Comparison of ENCODE assay signal across 9 mouse cellular contexts in the genomic region with DNA sequence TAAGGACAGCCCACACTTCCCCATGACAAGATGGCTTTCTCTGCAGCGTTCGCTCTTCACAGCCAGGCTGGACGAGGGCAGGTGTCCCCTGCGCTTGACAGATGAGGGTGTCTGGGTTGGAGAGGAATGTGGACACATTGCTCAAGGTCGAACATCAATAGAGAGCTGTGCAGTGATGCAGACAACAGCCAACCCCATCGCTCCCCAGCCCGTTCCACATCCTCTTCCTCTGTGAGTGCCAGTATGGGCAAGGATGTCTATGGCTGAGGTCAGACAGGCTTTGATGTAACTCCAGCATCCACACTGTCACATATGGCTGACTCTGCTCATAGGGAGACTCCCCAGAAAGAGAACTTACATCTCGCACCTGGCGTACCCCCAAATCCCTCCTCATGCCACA. TPM values are rescaled to one million over a fixed set of nuclear protein-coding genes. Genes with fewer than 3 reads are reported as not detected.
DNase-seq lines count a peak whose midpoint lies in the region; ATAC-seq lines count a peak whose summit lies in the region.
"Had no signal": no experiment of that assay in that cellular context is flagged by ENCODE, and none has a peak within 500 bp of the region (broad histone marks: within the 10 kb centered on the region; RNA-seq: fewer than 3 reads in every experiment).

No protein-coding gene starts in this region.

- DNase-seq in heart, embryonic 10.5 days (ENCODE audit: low spot score), result no peak
- DNase-seq in heart, postnatal 14 days, result no peak
- DNase-seq in neural tube, embryonic 11.5 days (ENCODE audit: low spot score), result no peak
- no peak for DNase-seq in neural tube, embryonic 10.5 days (ENCODE audit: extremely low spot score, low spot score)
- DNase-seq in limb, embryonic 10.5 days (ENCODE audit: low spot score), result no peak
- DNase-seq in T-cell, adult 2 months (ENCODE audit: low spot score), result no peak
- DNase-seq in cerebellum, adult 18-20 months, result no peak

- 70% methylated on average over 9 of the region's 9 CpGs for WGBS in heart, embryonic 10.5 days
- 84% methylated on average over 9 of the region's 9 CpGs for WGBS in neural tube, embryonic 11.5 days
- 84% methylated on average over 9 of the region's 9 CpGs for WGBS in limb, embryonic 10.5 days
- WGBS in stomach, embryonic 16.5 days, result 73% methylated on average over 9 of the region's 9 CpGs

- peaks cover 83% of the 10 kb centered on the region for H3K4me1 ChIP-seq in heart, embryonic 10.5 days
- peaks cover 37% of the 10 kb centered on the region for H3K4me1 ChIP-seq in neural tube, embryonic 11.5 days (ENCODE audit: control insufficient read depth, insufficient read depth, low read length)
- H3K4me1 ChIP-seq in limb, embryonic 10.5 days, result peaks cover 79% of the 10 kb centered on the region
- H3K4me1 ChIP-seq in stomach, embryonic 16.5 days (ENCODE audit: control insufficient read depth, insufficient read depth, low read length), result peaks cover 56% of the 10 kb centered on the region

- no peak overlapping the region for H3K4me2 ChIP-seq in neural tube, embryonic 11.5 days (ENCODE audit: low read depth)
- H3K4me2 ChIP-seq in stomach, embryonic 16.5 days (ENCODE audit: low read depth, low read length), result no peak overlapping the region

- H3K27me3 ChIP-seq in heart, embryonic 10.5 days (ENCODE audit: insufficient read depth, poor library complexity, severe bottlenecking), result no peaks in the 10 kb centered on the region
- H3K27me3 ChIP-seq in neural tube, embryonic 11.5 days (ENCODE audit: control insufficient read depth, insufficient read depth, low read length), result no peaks in the 10 kb centered on the region
- H3K27me3 ChIP-seq in limb, embryonic 10.5 days (ENCODE audit: low read depth, poor library complexity, severe bottlenecking), result no peaks in the 10 kb centered on the region
- no peaks in the 10 kb centered on the region for H3K27me3 ChIP-seq in stomach, embryonic 16.5 days (ENCODE audit: control insufficient read depth, insufficient read depth, low read length)

- H3K9ac ChIP-seq in neural tube, embryonic 11.5 days (ENCODE audit: low read length), result no peak overlapping the region; the same call in 1 of the 2 replicates
- no peak overlapping the region for H3K9ac ChIP-seq in stomach, embryonic 16.5 days (ENCODE audit: low read length)

- peak overlapping the region; percentile 93 for H3K27ac ChIP-seq in heart, embryonic 10.5 days
- peak overlapping the region; percentile 84 for H3K27ac ChIP-seq in neural tube, embryonic 11.5 days (ENCODE audit: low read depth, low read length)
- peak overlapping the region; percentile 80 for H3K27ac ChIP-seq in limb, embryonic 10.5 days
- H3K27ac ChIP-seq in stomach, embryonic 16.5 days (ENCODE audit: low read length), result peak overlapping the region; percentile 89
- H3K27ac ChIP-seq: macrophage had no signal

- H3K9me3 ChIP-seq in heart, embryonic 10.5 days, result no peaks in the 10 kb centered on the region
- no peaks in the 10 kb centered on the region for H3K9me3 ChIP-seq in neural tube, embryonic 11.5 days (ENCODE audit: control insufficient read depth, low read length)
- H3K9me3 ChIP-seq in limb, embryonic 10.5 days (replicated peaks), result no peaks in the 10 kb centered on the region
- H3K9me3 ChIP-seq in stomach, embryonic 16.5 days (replicated peaks; ENCODE audit: control insufficient read depth, low read length), result no peaks in the 10 kb centered on the region

- no peak for ATAC-seq in neural tube, embryonic 11.5 days (ENCODE audit: insufficient read depth, low FRiP score, low TSS enrichment)
- ATAC-seq in stomach, embryonic 16.5 days (ENCODE audit: insufficient read depth, low FRiP score), result no peak

- intact Hi-C loops in heart, postnatal 14 days (cut with DNase I), result no loop called here

- H3K36me3 ChIP-seq in heart, embryonic 10.5 days, result peaks cover 33% of the 10 kb centered on the region
- no peaks in the 10 kb centered on the region for H3K36me3 ChIP-seq in neural tube, embryonic 11.5 days (ENCODE audit: control insufficient read depth, insufficient read depth, low read length)
- H3K36me3 ChIP-seq in limb, embryonic 10.5 days, result peaks cover 52% of the 10 kb centered on the region
- H3K36me3 ChIP-seq in stomach, embryonic 16.5 days (ENCODE audit: control insufficient read depth, insufficient read depth, low read length), result no peaks in the 10 kb centered on the region

- H3K4me3 ChIP-seq in heart, embryonic 10.5 days, result peak overlapping the region; percentile 12; the same call in 1 of the 2 replicates
- H3K4me3 ChIP-seq in neural tube, embryonic 11.5 days (ENCODE audit: low read depth, low read length), result no peak overlapping the region
- no peak overlapping the region for H3K4me3 ChIP-seq in limb, embryonic 10.5 days
- H3K4me3 ChIP-seq in stomach, embryonic 16.5 days (replicated peaks; ENCODE audit: low read length), result no peak overlapping the region

RNA-seq across cellular contexts. Expression of gene BC034090, which starts 10.9 kb away (rescaled TPM):
- polyA plus RNA-seq in heart, embryonic 10.5 days (2016; fragmentation: Nextera tagmentation; extraction: Ambion mirVana), result 6.0 and 6.5 TPM in 2 replicates
- 10 to 100 TPM; 35.9 to 41.2 TPM for total RNA-seq in heart, postnatal 14 days (2021)
- polyA plus RNA-seq in neural tube, embryonic 11.5 days (2014; fragmentation: Nextera tagmentation; extraction: Ambion mirVana), result 4.1 and 5.1 TPM in 2 replicates
- polyA plus RNA-seq in limb, embryonic 10.5 days (2016; fragmentation: Nextera tagmentation; extraction: Ambion mirVana), result 5.2 and 6.8 TPM in 2 replicates
- polyA plus RNA-seq in stomach, embryonic 16.5 days (2015; fragmentation: Nextera tagmentation; extraction: Ambion mirVana), result 2.5 and 3.3 TPM in 2 replicates
- polyA plus RNA-seq: macrophage had no signal
